Mouse (Mus musculus) G1E (cell line): ENCODE results near the gene Mospd3. TPM values are rescaled to one million over a fixed set of nuclear protein-coding genes. Genes with fewer than 3 reads are reported as not detected.

Source experiments
- ATAC-seq: 2 replicates; pipeline ENCODE4 v1.8.0; 2016; ENCODE audit warnings: mild to moderate bottlenecking; ENCODE audit not compliant: insufficient number of reproducible peaks, poor library complexity, low FRiP score, severe bottlenecking; ENCODE audit errors: extremely low read depth
- DNase-seq: peaks from one replicate; pipeline ENCODE4 v3.0.0; 2012; ENCODE audit warnings: low spot score
- H3K27me3 ChIP-seq: 2 replicates; pipeline ENCODE4 v1.6.1; 2012; ENCODE audit warnings: mild to moderate bottlenecking, low read length, inconsistent platforms; ENCODE audit not compliant: insufficient read depth
- H3K36me3 ChIP-seq: replicated peaks from 2 replicates; pipeline ENCODE3; 2012; ENCODE audit warnings: mild to moderate bottlenecking, inconsistent platforms
- H3K4me1 ChIP-seq: 2 replicates; pipeline ENCODE4 v1.6.1; 2012; ENCODE audit warnings: low read depth, low read length, inconsistent platforms, mixed read lengths; ENCODE audit not compliant: insufficient read depth
- H3K4me3 ChIP-seq: 2 replicates; pipeline ENCODE4 v1.5.1; 2012; ENCODE audit warnings: low read depth, mild to moderate bottlenecking, inconsistent platforms, low read length, moderate library complexity, mixed read lengths
- H3K9me3 ChIP-seq: replicated peaks from 2 replicates; pipeline ENCODE4 v1.6.1; 2012; ENCODE audit warnings: inconsistent platforms
- CTCF ChIP-seq: IDR thresholded peaks from 2 replicates; pipeline ENCODE4 v1.5.1; 2012; ENCODE audit warnings: low read depth, low read length, inconsistent platforms, mixed read lengths
- GATA1 ChIP-seq: IDR thresholded peaks from 2 replicates; pipeline ENCODE4 v1.6.1; 2012; ENCODE audit warnings: borderline replicate concordance, low read length, inconsistent platforms, mixed read lengths
- GATA2 ChIP-seq: IDR thresholded peaks from 2 replicates; pipeline ENCODE4 v1.6.1; 2012; ENCODE audit warnings: low read depth, low read length, inconsistent platforms, borderline replicate concordance
- POLR2AphosphoS5 ChIP-seq: IDR thresholded peaks from 2 replicates; pipeline ENCODE4 v1.6.1; 2012; ENCODE audit warnings: low read depth, low read length, inconsistent platforms; ENCODE audit not compliant: insufficient replicate concordance
- TAL1 ChIP-seq: conservative IDR thresholded peaks from 2 replicates; pipeline ENCODE4 v1.6.1; 2012; ENCODE audit warnings: low read depth, low read length, inconsistent platforms, mixed read lengths
- polyA plus RNA-seq: library from polyadenylated mRNA; stranded (reverse); fragments of >175 nt; gene quantifications from 2 replicates; pipeline ENCODE4 v1.2.3, GENCODE M21; 2012
- total RNA-seq, 2 experiments: library from RNA; stranded (forward) in 1 of 2; stranded (reverse) in 1 of 2; fragments of 200-1000 nt in 1 of 2; fragments of >200 nt in 1 of 2; fragmentation: Nextera tagmentation in 1 of 2; gene quantifications; 2 replicates each; pipeline ENCODE4 v1.2.3; 2014 to 2017

Gene Mospd3
- total and polyA plus RNA-seq, 3 experiments: 5.4 to 316 (median 58.9) TPM

DNA sequence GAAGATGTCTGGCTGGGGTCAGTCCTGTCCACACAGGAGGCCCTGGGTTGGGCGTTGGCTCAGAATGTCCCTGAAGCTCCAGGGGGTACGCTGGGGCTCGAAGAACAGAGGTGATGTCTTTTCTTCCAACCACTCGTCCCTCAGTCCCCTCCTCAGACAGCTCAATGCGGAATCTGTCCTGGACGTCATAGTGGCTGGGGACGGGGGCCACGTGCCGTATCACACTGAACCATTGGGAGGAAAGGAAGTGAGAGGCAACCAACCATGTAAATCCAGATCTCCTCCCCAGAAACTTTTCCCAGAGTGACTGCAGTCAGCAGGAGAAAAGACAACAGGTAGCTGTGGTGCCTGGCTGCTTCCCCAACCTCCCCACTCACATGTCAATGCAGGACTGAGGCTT is 1.3 kb downstream of the Mospd3 start:
- Histone ChIP-seq H3K4me3 (peak overlapping the region; percentile 76), H3K4me1 (peaks cover 57% of the 10 kb centered on the region)
- DNase-seq: no peak

DNA sequence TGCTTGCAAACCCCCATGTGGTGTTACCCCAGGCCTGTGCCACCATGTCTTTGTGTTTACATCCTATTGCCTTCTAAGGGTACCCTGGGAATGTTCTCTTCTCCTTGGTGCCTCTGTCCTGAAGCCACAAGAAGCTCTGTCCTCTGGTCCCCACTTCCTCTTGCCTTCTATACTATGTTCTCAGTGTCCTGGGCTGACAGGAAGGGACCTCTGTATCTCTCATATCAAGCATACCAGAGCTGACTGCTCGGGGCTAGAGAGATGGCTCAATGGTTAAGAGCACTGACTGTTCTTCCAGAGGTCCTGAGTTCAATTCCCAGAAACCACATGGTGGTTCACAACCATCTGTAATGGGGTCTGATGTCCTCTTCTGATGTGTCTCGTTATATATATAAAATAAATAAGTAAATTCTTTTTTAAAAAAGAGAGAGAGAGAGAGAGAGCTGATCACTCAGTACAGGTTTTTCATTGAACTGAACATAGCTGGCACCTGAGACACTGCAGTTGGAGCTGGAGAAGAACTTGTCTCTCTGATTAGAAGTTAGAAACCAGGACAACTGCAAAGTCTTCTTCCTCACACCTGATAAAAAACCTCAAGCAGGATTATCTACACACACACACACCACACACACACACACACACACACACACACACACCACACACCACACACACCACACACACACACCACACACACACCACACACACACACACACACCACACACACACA is 2.6 kb downstream of the Mospd3 start:
- no peak for TF ChIP-seq CTCF
- TF ChIP-seq POLR2AphosphoS5: no peak
- TF ChIP-seq GATA1: no peak
- no peak for TF ChIP-seq GATA2
- no peak for TF ChIP-seq TAL1
- DNase-seq (no peak), ATAC-seq (no peak)
- H3K4me3 ChIP-seq: peak overlapping the region; percentile 44; the same call in 1 of the 2 replicates
- H3K9me3 ChIP-seq: no peaks in the 10 kb centered on the region
- peaks cover 32% of the 10 kb centered on the region for H3K36me3 ChIP-seq
- H3K4me1 ChIP-seq: peaks cover 49% of the 10 kb centered on the region
- no peaks in the 10 kb centered on the region for H3K27me3 ChIP-seq

More for the DNA sequence above, 1.3 kb downstream of the Mospd3 start:
- H3K9me3 ChIP-seq: no peaks in the 10 kb centered on the region
- H3K36me3 ChIP-seq: peaks cover 34% of the 10 kb centered on the region
- TF ChIP-seq CTCF (no peak), GATA1 (no peak), TAL1 (no peak), POLR2AphosphoS5 (no peak), GATA2 (no peak)
- H3K27me3 ChIP-seq: no peaks in the 10 kb centered on the region
- ATAC-seq: no peak

DNA sequence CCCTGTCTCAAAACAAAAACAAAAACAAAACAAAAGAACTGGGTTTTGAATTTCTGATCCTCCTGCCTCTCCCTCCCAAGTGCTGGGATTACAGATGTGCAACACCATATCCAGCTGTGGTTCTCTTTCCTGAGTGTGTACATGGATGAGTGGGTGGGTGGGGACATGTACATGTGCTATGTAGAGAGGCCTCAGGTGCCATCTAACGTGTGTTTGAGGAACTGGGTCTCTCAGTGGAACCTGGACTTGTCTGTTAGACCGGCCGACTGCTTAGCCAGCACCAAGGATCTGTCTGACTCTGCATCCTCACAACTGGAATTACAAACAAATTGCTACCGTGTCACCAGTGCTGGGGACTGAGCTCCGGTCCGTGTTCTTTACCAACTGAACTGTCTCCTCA is 3.2 kb downstream of the Mospd3 start:
- Histone ChIP-seq H3K4me1 (peaks cover 43% of the 10 kb centered on the region), H3K4me3 (no peak overlapping the region), H3K27me3 (no peaks in the 10 kb centered on the region), H3K9me3 (no peaks in the 10 kb centered on the region), H3K36me3 (peaks cover 32% of the 10 kb centered on the region)
- no peak for TF ChIP-seq POLR2AphosphoS5
- no peak for TF ChIP-seq GATA1
- DNase-seq (no peak), ATAC-seq (no peak)

DNA sequence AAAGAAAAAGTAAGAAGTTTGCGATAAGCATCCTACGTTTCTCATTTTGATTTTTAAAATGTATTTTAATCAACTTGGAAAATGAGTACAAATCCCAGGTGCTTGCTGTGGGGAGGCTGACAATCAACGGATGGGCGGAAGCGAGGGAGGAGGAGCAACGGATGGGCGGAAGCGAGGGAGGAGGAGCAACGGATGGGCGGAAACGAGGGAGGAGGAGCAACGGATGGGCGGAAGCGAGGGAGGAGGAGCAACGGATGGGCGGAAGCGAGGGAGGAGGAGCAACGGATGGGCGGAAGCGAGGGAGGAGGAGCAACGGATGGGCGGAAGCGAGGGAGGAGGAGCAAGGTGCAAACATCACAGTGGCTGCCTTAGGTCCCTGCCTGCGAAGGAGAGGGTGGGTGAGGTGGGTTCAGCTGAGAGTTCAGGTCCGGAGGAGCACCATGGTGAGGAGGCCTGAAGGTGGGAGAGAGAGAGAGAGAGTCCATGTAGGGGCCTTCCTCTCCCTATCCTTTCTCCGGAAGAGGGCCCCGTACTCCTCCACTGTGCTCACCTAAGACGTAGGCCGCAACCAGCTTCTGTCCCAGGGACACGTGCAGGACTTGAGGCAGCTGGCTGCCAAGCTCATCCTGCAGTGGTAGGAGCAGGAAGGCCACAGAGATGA is 4.1 kb downstream of the Mospd3 start:
- DNase-seq: no peak
- Histone ChIP-seq H3K36me3 (peaks cover 32% of the 10 kb centered on the region), H3K4me1 (peaks cover 38% of the 10 kb centered on the region), H3K9me3 (no peaks in the 10 kb centered on the region), H3K27me3 (0 out of 2 replicates have a peak, but pooled peaks cover 1% of the 10 kb centered on the region), H3K4me3 (peak overlapping the region; percentile 58; the same call in 1 of the 2 replicates)
- ATAC-seq: no peak
- no peak for TF ChIP-seq CTCF
- TF ChIP-seq TAL1: no peak
- TF ChIP-seq GATA2: no peak
- TF ChIP-seq GATA1: no peak
- no peak for TF ChIP-seq POLR2AphosphoS5

DNA sequence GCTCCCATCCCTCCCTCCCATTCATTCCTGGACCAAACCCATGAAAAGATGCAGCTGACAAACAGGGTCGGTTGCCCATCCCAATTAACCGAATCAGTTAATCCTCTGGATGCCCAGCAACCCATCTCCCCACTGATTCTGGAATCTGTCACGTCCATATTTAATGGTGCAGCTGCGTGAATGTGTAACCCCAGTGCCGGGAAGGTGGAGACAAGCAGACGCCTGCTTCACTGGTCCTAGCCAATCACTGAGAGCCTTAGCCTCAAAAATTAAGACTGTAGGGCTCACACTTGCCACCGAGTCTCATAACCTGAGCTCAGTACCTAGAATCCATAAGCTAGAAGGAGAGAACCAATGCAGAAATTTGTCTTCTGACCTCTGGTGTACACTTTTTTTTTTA is 4.9 kb downstream of the Mospd3 start:
- no peak for TF ChIP-seq TAL1
- TF ChIP-seq CTCF: no peak
- TF ChIP-seq GATA2: no peak
- TF ChIP-seq GATA1: no peak
- no peak for TF ChIP-seq POLR2AphosphoS5
- Histone ChIP-seq H3K9me3 (no peaks in the 10 kb centered on the region), H3K4me1 (peaks cover 38% of the 10 kb centered on the region), H3K27me3 (0 out of 2 replicates have a peak, but pooled peaks cover 2% of the 10 kb centered on the region), H3K4me3 (no peak overlapping the region), H3K36me3 (peaks cover 32% of the 10 kb centered on the region)
- no peak for ATAC-seq
- no peak for DNase-seq

DNA sequence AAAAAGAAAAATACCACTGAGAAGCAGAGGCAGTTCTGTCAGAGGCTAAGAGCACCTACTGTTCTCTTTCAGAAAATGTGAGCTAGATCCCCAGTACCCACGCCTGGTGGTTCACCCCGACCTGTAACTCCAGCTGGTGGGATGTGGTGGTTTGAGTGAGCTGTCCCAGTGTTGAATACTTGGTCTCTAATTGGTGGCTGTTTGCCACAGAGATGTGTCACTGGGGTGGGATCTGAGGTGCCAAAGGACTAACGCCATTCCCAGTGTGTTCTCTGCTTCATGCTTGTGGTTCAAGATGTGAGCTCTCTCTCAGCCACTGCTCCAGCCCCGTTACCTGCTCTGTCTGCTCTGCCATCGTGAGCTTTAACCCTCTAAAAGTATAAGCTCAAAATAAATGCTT is 10.4 kb downstream of the Mospd3 start:
- peaks cover 4% of the 10 kb centered on the region; the same call in 1 of the 2 replicates for H3K27me3 ChIP-seq
- peaks cover 28% of the 10 kb centered on the region for H3K36me3 ChIP-seq
- ATAC-seq (no peak), DNase-seq (no peak)
- no peak overlapping the region for H3K4me3 ChIP-seq
- TF ChIP-seq GATA2 (no peak), POLR2AphosphoS5 (no peak), TAL1 (no peak), GATA1 (no peak), CTCF (no peak)
- H3K4me1 ChIP-seq: peaks cover 2% of the 10 kb centered on the region; the same call in 1 of the 2 replicates
- peaks cover 17% of the 10 kb centered on the region for H3K9me3 ChIP-seq
